Mouse (Mus musculus): Measurements from ENCODE around the gene Rit1. TPM values are rescaled to one million over a fixed set of nuclear protein-coding genes. Genes with fewer than 3 reads are reported as not detected.
A peak's percentile ranks its signal among the peaks of the same experiment; 100 is the strongest.
"Not testable (repeated sequence)": the region's sequence is repeated elsewhere in the genome, so short reads cannot be mapped to it uniquely, and the experiment has no call there.

Rit1 gene
- polyA plus RNA-seq, 1 experiment from 2014 or later: 33.9 TPM

GRCm38 (mm10) chr3:88773163-88773562, 56.5 kb downstream of the Rit1 start:
- H3K4me2 ChIP-seq; H3K4me3 ChIP-seq (ENCODE audit: low read depth, low read length); DNase-seq (ENCODE audit: low spot score); H3K4me1 ChIP-seq (replicated peaks; ENCODE audit: control insufficient read depth, insufficient read depth, low read length); H3K9me3 ChIP-seq (ENCODE audit: control insufficient read depth, low read length); H3K36me3 ChIP-seq (ENCODE audit: control insufficient read depth, insufficient read depth, low read length); H3K27ac ChIP-seq (ENCODE audit: low read depth, low read length); H3K27me3 ChIP-seq (replicated peaks; ENCODE audit: control insufficient read depth, insufficient read depth, low read length); ATAC-seq (replicated peaks; ENCODE audit: low FRiP score); H3K9ac ChIP-seq (ENCODE audit: low read depth, low read length): not testable (repeated sequence)
- WGBS: 80% methylated on average over 6 of the region's 6 CpGs

GRCm38 (mm10) chr3:88774939-88775841, 58.6 kb downstream of the Rit1 start, which contains the start of gene Syt11:
Syt11 (minus strand) TSS chr3:88775164.
- H3K9me3 ChIP-seq (ENCODE audit: control insufficient read depth, low read length); H3K27me3 ChIP-seq (replicated peaks; ENCODE audit: control insufficient read depth, insufficient read depth, low read length); H3K4me1 ChIP-seq (replicated peaks; ENCODE audit: control insufficient read depth, insufficient read depth, low read length); H3K36me3 ChIP-seq (ENCODE audit: control insufficient read depth, insufficient read depth, low read length): not testable (repeated sequence)
- peak; percentile 46 for DNase-seq (ENCODE audit: low spot score)
- Histone ChIP-seq H3K27ac (ENCODE audit: low read depth, low read length) (peak within 1 kb of the TSS; percentile 62; the same call in 1 of the 2 replicates), H3K4me2 (peak within 1 kb of the TSS; percentile 61), H3K9ac (ENCODE audit: low read depth, low read length) (peak within 1 kb of the TSS; percentile 57), H3K4me3 (ENCODE audit: low read depth, low read length) (peak within 1 kb of the TSS; percentile 51)
- WGBS: 5% methylated on average over 33 of the region's 51 CpGs
- ATAC-seq (replicated peaks; ENCODE audit: low FRiP score): peak; percentile 82

Other genes with a start within 250 kb of the Rit1 start
- 155 and 157 TPM in 2 replicates for gene Lmna, start 206.9 kb upstream of the Rit1 start, polyA plus RNA-seq (2014; fragmentation: Nextera tagmentation; extraction: Ambion mirVana)
- gene Mex3a, start 184.4 kb upstream of the Rit1 start, polyA plus RNA-seq (2014; fragmentation: Nextera tagmentation; extraction: Ambion mirVana): 9.4 and 10.2 TPM in 2 replicates
- 1.1 and 1.2 TPM in 2 replicates for gene Rab25, start 168.5 kb upstream of the Rit1 start, polyA plus RNA-seq (2014; fragmentation: Nextera tagmentation; extraction: Ambion mirVana)
- gene Lamtor2, start 163.8 kb upstream of the Rit1 start, polyA plus RNA-seq (2014; fragmentation: Nextera tagmentation; extraction: Ambion mirVana): 111 and 120 TPM in 2 replicates
- 65.8 and 67.7 TPM in 2 replicates for gene Ubqln4, start 163.1 kb upstream of the Rit1 start, polyA plus RNA-seq (2014; fragmentation: Nextera tagmentation; extraction: Ambion mirVana)
- gene Ssr2, start 141.0 kb upstream of the Rit1 start, polyA plus RNA-seq (2014; fragmentation: Nextera tagmentation; extraction: Ambion mirVana): 306 and 307 TPM in 2 replicates
- 64.3 and 66.3 TPM in 2 replicates for gene Arhgef2, start 110.9 kb upstream of the Rit1 start, polyA plus RNA-seq (2014; fragmentation: Nextera tagmentation; extraction: Ambion mirVana)
- not detected in 2 replicates for gene Rxfp4, start 63.7 kb upstream of the Rit1 start, polyA plus RNA-seq (2014; fragmentation: Nextera tagmentation; extraction: Ambion mirVana)
- gene Khdc4, start 31.0 kb upstream of the Rit1 start, polyA plus RNA-seq (2014; fragmentation: Nextera tagmentation; extraction: Ambion mirVana): 64.7 and 65.7 TPM in 2 replicates
- gene Syt11, start 58.3 kb downstream of the Rit1 start, polyA plus RNA-seq (2014; fragmentation: Nextera tagmentation; extraction: Ambion mirVana): 4.7 and 5.2 TPM in 2 replicates
- gene Gon4l, start 118.4 kb downstream of the Rit1 start, polyA plus RNA-seq (2014; fragmentation: Nextera tagmentation; extraction: Ambion mirVana): 14.1 and 14.3 TPM in 2 replicates
- 49.1 and 51.5 TPM in 2 replicates for gene Msto1, start 197.2 kb downstream of the Rit1 start, polyA plus RNA-seq (2014; fragmentation: Nextera tagmentation; extraction: Ambion mirVana)
- 11.1 and 13.4 TPM in 2 replicates for gene Ash1l, start 233.8 kb downstream of the Rit1 start, polyA plus RNA-seq (2014; fragmentation: Nextera tagmentation; extraction: Ambion mirVana)
- 205 and 214 TPM in 2 replicates for gene Dap3, start 234.3 kb downstream of the Rit1 start, polyA plus RNA-seq (2014; fragmentation: Nextera tagmentation; extraction: Ambion mirVana)